Mouse (Mus musculus) midbrain, embryonic 11.5 days (tissue): ENCODE data around the gene Cbr1. TPM values are rescaled to one million over a fixed set of nuclear protein-coding genes. Genes with fewer than 3 reads are reported as not detected.

ENCODE experiments used
- ATAC-seq: fragments of 200-750 bp; cut with Nextera tagmentation; 2 replicates; pipeline ENCODE4 v1.8.0; 2017; ENCODE audit warnings: moderate TSS enrichment, moderate library complexity; ENCODE audit not compliant: low FRiP score
- DNase-seq: peaks from one replicate; pipeline ENCODE4 v3.0.0; 2015; ENCODE audit warnings: low spot score; ENCODE audit errors: missing footprints
- H3K27ac ChIP-seq: fragments of 300-500 bp; sonication (generic); 2 replicates; pipeline ENCODE4 v1.5.1; 2014; ENCODE audit warnings: low read depth, low read length
- H3K27me3 ChIP-seq: fragments of 300-500 bp; sonication (generic); 2 replicates; pipeline ENCODE4 v1.6.1; 2014; ENCODE audit warnings: mild to moderate bottlenecking, low read length, moderate library complexity, mixed read lengths; ENCODE audit not compliant: control insufficient read depth, insufficient read depth
- H3K36me3 ChIP-seq: fragments of 300-500 bp; sonication (generic); 2 replicates; pipeline ENCODE4 v1.6.1; 2014; ENCODE audit warnings: mild to moderate bottlenecking, low read length, moderate library complexity, mixed read lengths; ENCODE audit not compliant: control insufficient read depth, insufficient read depth
- H3K4me1 ChIP-seq: fragments of 300-500 bp; sonication (generic); 2 replicates; pipeline ENCODE4 v1.6.1; 2014; ENCODE audit warnings: low read length; ENCODE audit not compliant: control insufficient read depth, insufficient read depth
- H3K4me2 ChIP-seq: fragments of 300-500 bp; sonication (generic); 2 replicates; pipeline ENCODE4 v1.6.1; 2014; ENCODE audit warnings: mild to moderate bottlenecking, moderate library complexity
- H3K4me3 ChIP-seq: fragments of 300-500 bp; sonication (generic); 2 replicates; pipeline ENCODE4 v1.5.1; 2014; ENCODE audit warnings: low read depth, low read length
- H3K9ac ChIP-seq: fragments of 300-500 bp; sonication (generic); 2 replicates; pipeline ENCODE4 v1.6.1; 2014; ENCODE audit warnings: low read length
- H3K9me3 ChIP-seq: fragments of 300-500 bp; sonication (generic); 2 replicates; pipeline ENCODE4 v1.6.1; 2016; ENCODE audit warnings: low read length; ENCODE audit not compliant: control insufficient read depth
- WGBS: fragments of 180-500 bp; shearing (Covaris S2); extraction: QIAGEN DNeasy Blood & Tissue Kit; methylation state at CpG from one replicate; pipeline ENCODE4 v1.1.7; 2014; 5-methylcytosine and 5-hydroxymethylcytosine counted together
- polyA plus RNA-seq: library from polyadenylated mRNA; unstranded; fragments of >200 nt; fragmentation: Nextera tagmentation; extraction: Ambion mirVana; gene quantifications from 2 replicates; pipeline ENCODE4 v1.2.1, GENCODE M21; 2014

Gene Cbr1
- polyA plus RNA-seq, 1 experiment from 2014 or later, result 99.2 TPM

- Histone ChIP-seq H3K27me3 (no peaks in the 10 kb centered on the region), H3K36me3 (no peaks in the 10 kb centered on the region), H3K9me3 (no peaks in the 10 kb centered on the region), H3K4me3 (no peak overlapping the region), H3K27ac (no peak overlapping the region), H3K4me2 (no peak overlapping the region), H3K4me1 (no peaks in the 10 kb centered on the region), H3K9ac (no peak overlapping the region)
- WGBS, result 83% methylated on average over 5 of the region's 5 CpGs
- ATAC-seq (no peak), DNase-seq (no peak)
These were observed 43.0 kb downstream of the Cbr1 start for GRCm38 (mm10) chr16:93648441-93649183.

Other genes starting within 250 kb of the Cbr1 start
- 10.1 and 11.6 TPM in 2 replicates for gene Setd4, start 1.8 kb upstream of the Cbr1 start, polyA plus RNA-seq
- not detected in 2 replicates for gene Gm5678, start 22.2 kb downstream of the Cbr1 start, polyA plus RNA-seq
- 0.72 and 1.1 TPM in 2 replicates for gene Cbr3, start 77.4 kb downstream of the Cbr1 start, polyA plus RNA-seq
- gene Dop1b, start 106.1 kb downstream of the Cbr1 start, polyA plus RNA-seq, result 11.7 and 12.7 TPM in 2 replicates
- 27.7 and 29.6 TPM in 2 replicates for gene Morc3, start 226.3 kb downstream of the Cbr1 start, polyA plus RNA-seq